Mouse (Mus musculus) liver, postnatal 0 days (tissue): ENCODE measurements around the gene Abcb7. TPM values are rescaled to one million over a fixed set of nuclear protein-coding genes. Genes with fewer than 3 reads are reported as not detected.

ENCODE experiments used
- ATAC-seq: fragments of 200-750 bp; cut with Nextera tagmentation; 2 replicates; pipeline ENCODE4 v1.8.0; 2017; ENCODE audit warnings: mild to moderate bottlenecking, moderate library complexity
- DNase-seq: peaks from one replicate; pipeline ENCODE4 v3.0.0-alpha.2; 2016
- H3K27ac ChIP-seq: fragments of 300-500 bp; sonication (generic); 2 replicates; pipeline ENCODE4 v1.5.1; 2014; ENCODE audit warnings: antibody characterized with exemption, moderate library complexity, mild to moderate bottlenecking, low read depth
- H3K27me3 ChIP-seq: fragments of 300-500 bp; sonication (generic); 2 replicates; pipeline ENCODE4 v1.6.1; 2014; ENCODE audit warnings: low read length, control low read depth, mixed read lengths; ENCODE audit not compliant: insufficient read depth
- H3K36me3 ChIP-seq: fragments of 300-500 bp; sonication (generic); replicated peaks from 2 replicates; pipeline ENCODE4 v1.6.1; 2014; ENCODE audit warnings: mild to moderate bottlenecking, control low read depth, low read length, moderate library complexity, mixed read lengths; ENCODE audit not compliant: insufficient read depth
- H3K4me1 ChIP-seq: fragments of 300-500 bp; sonication (generic); 2 replicates; pipeline ENCODE4 v1.6.1; 2014; ENCODE audit warnings: antibody characterized with exemption, mild to moderate bottlenecking, control low read depth; ENCODE audit not compliant: insufficient read depth
- H3K4me2 ChIP-seq: fragments of 300-500 bp; sonication (generic); 2 replicates; pipeline ENCODE4 v1.6.1; 2014; ENCODE audit warnings: low read depth, mild to moderate bottlenecking, low read length, moderate library complexity, mixed read lengths
- H3K4me3 ChIP-seq: fragments of 300-500 bp; sonication (generic); 2 replicates; pipeline ENCODE4 v1.5.1; 2014; ENCODE audit warnings: low read depth, low read length
- H3K9ac ChIP-seq: fragments of 300-500 bp; sonication (generic); replicated peaks from 2 replicates; pipeline ENCODE4 v1.6.1; 2014; ENCODE audit warnings: mild to moderate bottlenecking, moderate library complexity
- H3K9me3 ChIP-seq: fragments of 300-500 bp; sonication (generic); 2 replicates; pipeline ENCODE4 v1.6.1; 2016; ENCODE audit warnings: mild to moderate bottlenecking, control low read depth, low read length, mixed read lengths
- CTCF ChIP-seq: sonication (generic); IDR thresholded peaks from 2 replicates; pipeline ENCODE4 v1.5.1; 2016; ENCODE audit warnings: antibody characterized with exemption, low read depth
- EP300 ChIP-seq: IDR thresholded peaks from 2 replicates; pipeline ENCODE4 v1.6.1; 2016; ENCODE audit warnings: antibody characterized with exemption, low read depth, mild to moderate bottlenecking
- WGBS: fragments of 180-500 bp; shearing (Covaris S2); extraction: QIAGEN DNeasy Blood & Tissue Kit; methylation state at CpG from one replicate; pipeline ENCODE4 v1.1.7; 2014; ENCODE audit not compliant: insufficient replicate concordance; 5-methylcytosine and 5-hydroxymethylcytosine counted together
- polyA plus RNA-seq: library from polyadenylated mRNA; unstranded; fragments of >200 nt; fragmentation: Nextera tagmentation; extraction: Ambion mirVana; gene quantifications from 2 replicates; pipeline ENCODE4 v1.2.1, GENCODE M21; 2015

Abcb7 gene
- 4.6 and 5.5 TPM in 2 replicates for polyA plus RNA-seq

- Histone ChIP-seq H3K9ac (peak within 1 kb of the TSS; percentile 85), H3K9me3 (no peaks in the 10 kb centered on the region), H3K36me3 (no peaks in the 10 kb centered on the region), H3K4me2 (peak within 1 kb of the TSS; percentile 69), H3K4me3 (peak within 1 kb of the TSS; percentile 74), H3K27ac (peak within 1 kb of the TSS; percentile 96), H3K4me1 (0 out of 2 replicates have a peak, but pooled peaks cover 2% of the 10 kb centered on the region), H3K27me3 (no peaks in the 10 kb centered on the region)
- TF ChIP-seq EP300 (0 out of 2 replicates have a peak, but pooled peaks have one; percentile 37), CTCF (0 out of 2 replicates have a peak, but pooled peaks have one; percentile 37)
- ATAC-seq: peak; percentile 96
- DNase-seq: peak; percentile 87
- 19% methylated on average over 57 of the region's 58 CpGs for WGBS
Measured at GRCm38 (mm10) chrX:104413183-104413983, at the start of gene Abcb7. TSS of gene Abcb7 (minus strand) at chrX:104413856.

DNA sequence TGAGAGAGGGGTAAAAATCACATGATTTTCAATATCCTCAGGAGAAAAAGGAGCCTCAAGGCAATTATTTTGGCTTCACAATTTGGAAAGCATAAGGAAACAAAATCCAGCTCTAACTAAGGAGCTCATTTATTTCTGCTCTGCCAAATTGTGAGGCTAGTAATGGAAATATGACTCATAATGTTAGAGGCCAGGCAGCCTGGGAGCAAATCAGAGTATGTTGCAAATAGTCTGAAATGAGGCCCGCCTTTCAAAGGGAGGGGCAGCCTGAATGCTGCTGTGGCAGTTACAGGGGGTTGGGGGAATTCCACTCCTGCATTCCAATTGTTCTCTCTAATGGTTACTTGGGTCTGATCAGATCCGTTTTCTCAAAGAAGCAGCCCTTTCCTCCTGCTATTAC, 48.1 kb upstream of the Abcb7 start:
- no peaks in the 10 kb centered on the region for H3K4me1 ChIP-seq
- 64% methylated on average over 2 of the region's 2 CpGs for WGBS
- no peak overlapping the region for H3K4me2 ChIP-seq
- DNase-seq (no peak), ATAC-seq (no peak)
- H3K36me3 ChIP-seq: no peaks in the 10 kb centered on the region
- H3K4me3 ChIP-seq: no peak overlapping the region
- no peak overlapping the region for H3K27ac ChIP-seq
- no peak for TF ChIP-seq EP300
- TF ChIP-seq CTCF: no peak
- no peaks in the 10 kb centered on the region for H3K9me3 ChIP-seq
- H3K9ac ChIP-seq: no peak overlapping the region
- H3K27me3 ChIP-seq: no peaks in the 10 kb centered on the region

GRCm38 (mm10) chrX:104452433-104452832, 38.8 kb upstream of the Abcb7 start:
- Histone ChIP-seq H3K4me3 (no peak overlapping the region), H3K9ac (no peak overlapping the region), H3K9me3 (no peaks in the 10 kb centered on the region), H3K36me3 (no peaks in the 10 kb centered on the region), H3K27me3 (no peaks in the 10 kb centered on the region), H3K27ac (no peak overlapping the region), H3K4me1 (no peaks in the 10 kb centered on the region), H3K4me2 (no peak overlapping the region)
- 49% methylated on average over 1 of the region's 1 CpGs for WGBS
- DNase-seq (no peak), ATAC-seq (no peak)
- TF ChIP-seq CTCF: no peak
- no peak for TF ChIP-seq EP300

GRCm38 (mm10) chrX:104433456-104433855, 19.8 kb upstream of the Abcb7 start:
- H3K4me3 ChIP-seq: no peak overlapping the region
- no peak overlapping the region for H3K27ac ChIP-seq
- H3K9ac ChIP-seq: no peak overlapping the region
- no peak overlapping the region for H3K4me2 ChIP-seq
- no peaks in the 10 kb centered on the region for H3K27me3 ChIP-seq
- DNase-seq (no peak), ATAC-seq (no peak)
- WGBS: 40% methylated on average over 1 of the region's 1 CpGs
- TF ChIP-seq CTCF: no peak
- TF ChIP-seq EP300: no peak
- no peaks in the 10 kb centered on the region for H3K9me3 ChIP-seq
- H3K4me1 ChIP-seq: no peaks in the 10 kb centered on the region
- H3K36me3 ChIP-seq: no peaks in the 10 kb centered on the region

- Histone ChIP-seq H3K36me3 (no peaks in the 10 kb centered on the region), H3K4me3 (no peak overlapping the region), H3K9me3 (no peaks in the 10 kb centered on the region), H3K9ac (no peak overlapping the region), H3K4me1 (no peaks in the 10 kb centered on the region), H3K27ac (no peak overlapping the region), H3K4me2 (no peak overlapping the region), H3K27me3 (no peaks in the 10 kb centered on the region)
- DNase-seq (no peak), ATAC-seq (no peak)
- WGBS: 28% methylated on average over 3 of the region's 3 CpGs
- TF ChIP-seq EP300 (no peak), CTCF (no peak)
Measured at GRCm38 (mm10) chrX:104428108-104428507, 14.5 kb upstream of the Abcb7 start.

DNA sequence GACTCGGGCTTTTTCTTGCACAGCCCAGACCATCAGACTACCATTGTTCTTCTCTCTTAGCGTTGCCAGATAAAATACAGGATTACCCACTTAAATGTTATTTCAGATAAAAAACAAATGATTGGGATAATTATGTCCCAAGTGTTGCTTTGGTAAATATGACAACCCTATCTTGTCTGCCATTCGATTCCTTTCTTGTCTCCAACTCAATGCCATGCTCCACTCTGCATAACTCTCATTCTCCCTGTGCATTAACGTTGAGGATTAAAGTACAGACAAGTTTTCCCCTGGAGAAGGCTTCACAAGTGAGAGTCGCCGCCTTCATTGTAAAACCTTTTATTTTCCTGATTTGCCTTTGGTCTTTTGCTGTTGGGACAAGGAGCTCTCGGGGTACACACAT, 339 bp upstream of the Abcb7 start:
- peak overlapping the region; percentile 69 for H3K4me2 ChIP-seq
- peak overlapping the region; percentile 74 for H3K4me3 ChIP-seq
- no peak for TF ChIP-seq CTCF
- TF ChIP-seq EP300: no peak
- 0 out of 2 replicates have a peak, but pooled peaks cover 2% of the 10 kb centered on the region for H3K4me1 ChIP-seq
- H3K27me3 ChIP-seq: no peaks in the 10 kb centered on the region
- peak overlapping the region; percentile 96; the same call in 1 of the 2 replicates for H3K27ac ChIP-seq
- no peaks in the 10 kb centered on the region for H3K36me3 ChIP-seq
- no peaks in the 10 kb centered on the region for H3K9me3 ChIP-seq
- DNase-seq: no peak
- ATAC-seq: no peak
- 43% methylated on average over 7 of the region's 7 CpGs for whole genome bisulfite sequencing
- H3K9ac ChIP-seq: peak overlapping the region; percentile 85; the same call in 1 of the 2 replicates
